Mouse (Mus musculus): Measurements from ENCODE around the gene Cd7. TPM values are rescaled to one million over a fixed set of nuclear protein-coding genes. Genes with fewer than 3 reads are reported as not detected.

The Cd7 gene
- total RNA-seq, 1 experiment: 0.27 TPM

DNA sequence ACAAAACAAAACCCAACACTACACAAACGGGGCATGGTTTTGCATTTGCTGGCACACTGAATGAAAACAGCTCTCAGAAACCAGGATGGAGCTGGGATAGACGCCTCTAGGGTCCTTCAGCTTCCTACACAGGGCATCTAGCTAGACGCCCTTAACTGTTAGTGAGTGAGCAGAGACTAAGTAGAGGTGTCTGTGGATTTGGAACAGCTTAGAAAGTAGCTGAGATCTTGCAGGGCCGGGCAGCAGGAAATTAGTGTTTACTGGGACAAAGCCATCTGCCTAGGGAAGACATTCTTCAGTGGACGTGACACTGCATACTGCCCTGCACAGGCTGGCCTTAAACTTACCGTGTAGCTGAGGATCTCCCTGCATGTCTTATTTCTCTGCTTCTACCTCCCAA is 23.7 kb downstream of the Cd7 start:
- Histone ChIP-seq H3K9ac (ENCODE audit: insufficient read depth, low read depth, low read length, poor library complexity, severe bottlenecking) (no peak overlapping the region), H3K4me3 (ENCODE audit: insufficient read depth in 1 of 2, low read depth in 1 of 2, low read length in 2 of 2, poor library complexity in 1 of 2, severe bottlenecking in 1 of 2) (no peak overlapping the region), H3K4me1 (ENCODE audit: control insufficient read depth in 2 of 2, insufficient read depth in 2 of 2, low read length in 2 of 2, poor library complexity in 1 of 2) (no peaks in the 10 kb centered on the region), H3K36me3 (ENCODE audit: control insufficient read depth, insufficient read depth, low read length, poor library complexity, severe bottlenecking) (no peaks in the 10 kb centered on the region), H3K9me3 (ENCODE audit: control insufficient read depth, insufficient read depth, low read depth, low read length) (no peaks in the 10 kb centered on the region), H3K27ac (ENCODE audit: insufficient read depth, low read depth, low read length, poor library complexity, severe bottlenecking) (no peak overlapping the region)
- TF ChIP-seq ZC3H11A (IDR thresholded peaks at IDR 0.05; ENCODE audit: borderline replicate concordance, low read depth, low read length) (no peak), HCFC1 (IDR thresholded peaks at IDR 0.05; ENCODE audit: borderline replicate concordance, insufficient read depth, low read length) (no peak)
- in situ Hi-C loops (cut with MboI; ENCODE audit: low sequenced_read_pairs in 2 of 2, unreplicated experiment in 2 of 2): no loop called here
- no peak for DNase-seq (ENCODE audit: low read depth, low spot score)

DNA sequence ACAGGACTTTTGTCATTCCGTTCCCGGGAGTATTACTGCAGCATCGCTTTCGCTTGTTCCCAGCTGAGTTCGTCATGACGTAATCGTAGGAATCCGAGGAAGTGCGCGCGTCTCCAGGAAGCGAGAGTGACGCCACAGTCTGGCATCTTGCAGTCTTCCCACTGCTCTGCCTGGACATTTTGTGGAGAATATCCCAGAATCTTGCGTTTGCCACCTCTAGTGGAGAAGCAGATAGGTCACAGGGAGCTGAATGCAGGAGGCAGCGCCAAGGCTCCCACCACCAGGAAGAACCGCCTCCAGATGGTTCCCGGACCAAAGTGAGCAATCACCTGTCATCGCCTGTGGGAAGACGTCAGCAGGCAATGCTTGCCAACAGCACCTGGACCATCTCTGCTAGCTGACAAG is 24.3 kb downstream of the Cd7 start:
- in situ Hi-C loops (cut with MboI; ENCODE audit: low sequenced_read_pairs in 2 of 2, unreplicated experiment in 2 of 2): no loop called here
- no peak overlapping the region for H3K27ac ChIP-seq (ENCODE audit: insufficient read depth, low read depth, low read length, poor library complexity, severe bottlenecking)
- H3K4me3 ChIP-seq (ENCODE audit: insufficient read depth in 1 of 2, low read depth in 1 of 2, low read length in 2 of 2, poor library complexity in 1 of 2, severe bottlenecking in 1 of 2): peak overlapping the region in 1 of 2 experiments; percentile 26; a peak in 1 of 4 replicates
- no peaks in the 10 kb centered on the region for H3K9me3 ChIP-seq (ENCODE audit: control insufficient read depth, insufficient read depth, low read depth, low read length)
- no peaks in the 10 kb centered on the region for H3K4me1 ChIP-seq (ENCODE audit: control insufficient read depth in 2 of 2, insufficient read depth in 2 of 2, low read length in 2 of 2, poor library complexity in 1 of 2)
- no peaks in the 10 kb centered on the region for H3K36me3 ChIP-seq (ENCODE audit: control insufficient read depth, insufficient read depth, low read length, poor library complexity, severe bottlenecking)
- H3K9ac ChIP-seq (ENCODE audit: insufficient read depth, low read depth, low read length, poor library complexity, severe bottlenecking): no peak overlapping the region
- TF ChIP-seq MAFK (IDR thresholded peaks at IDR 0.05; ENCODE audit: insufficient read depth, low read depth, low read length): no peak
- no peak for TF ChIP-seq CHD2 (IDR thresholded peaks at IDR 0.05; ENCODE audit: low read depth, low read length)
- no peak for TF ChIP-seq ZNF384 (IDR thresholded peaks at IDR 0.05; ENCODE audit: low read depth, low read length)
- no peak for TF ChIP-seq ZC3H11A (IDR thresholded peaks at IDR 0.05; ENCODE audit: borderline replicate concordance, low read depth, low read length)
- TF ChIP-seq HCFC1 (IDR thresholded peaks at IDR 0.05; ENCODE audit: borderline replicate concordance, insufficient read depth, low read length): no peak
- no peak for DNase-seq (ENCODE audit: low read depth, low spot score)

GRCm38 (mm10) chr11:121013656-121014055 is 25.6 kb downstream of the Cd7 start:
- no peak for DNase-seq (ENCODE audit: low read depth, low spot score)
- H3K9ac ChIP-seq (ENCODE audit: insufficient read depth, low read depth, low read length, poor library complexity, severe bottlenecking): no peak overlapping the region
- no peak overlapping the region for H3K27ac ChIP-seq (ENCODE audit: insufficient read depth, low read depth, low read length, poor library complexity, severe bottlenecking)
- in situ Hi-C loops (cut with MboI; ENCODE audit: low sequenced_read_pairs in 2 of 2, unreplicated experiment in 2 of 2): no loop called here
- H3K9me3 ChIP-seq (ENCODE audit: control insufficient read depth, insufficient read depth, low read depth, low read length): no peaks in the 10 kb centered on the region
- no peak overlapping the region for H3K4me3 ChIP-seq (ENCODE audit: insufficient read depth in 1 of 2, low read depth in 1 of 2, low read length in 2 of 2, poor library complexity in 1 of 2, severe bottlenecking in 1 of 2)
- H3K36me3 ChIP-seq (ENCODE audit: control insufficient read depth, insufficient read depth, low read length, poor library complexity, severe bottlenecking): no peaks in the 10 kb centered on the region
- no peak for TF ChIP-seq MAFK (IDR thresholded peaks at IDR 0.05; ENCODE audit: insufficient read depth, low read depth, low read length)
- no peak for TF ChIP-seq ZNF384 (IDR thresholded peaks at IDR 0.05; ENCODE audit: low read depth, low read length)
- no peak for TF ChIP-seq ZC3H11A (IDR thresholded peaks at IDR 0.05; ENCODE audit: borderline replicate concordance, low read depth, low read length)
- TF ChIP-seq HCFC1 (IDR thresholded peaks at IDR 0.05; ENCODE audit: borderline replicate concordance, insufficient read depth, low read length): no peak
- no peak for TF ChIP-seq CHD2 (IDR thresholded peaks at IDR 0.05; ENCODE audit: low read depth, low read length)
- no peaks in the 10 kb centered on the region for H3K4me1 ChIP-seq (ENCODE audit: control insufficient read depth in 2 of 2, insufficient read depth in 2 of 2, low read length in 2 of 2, poor library complexity in 1 of 2)

DNA sequence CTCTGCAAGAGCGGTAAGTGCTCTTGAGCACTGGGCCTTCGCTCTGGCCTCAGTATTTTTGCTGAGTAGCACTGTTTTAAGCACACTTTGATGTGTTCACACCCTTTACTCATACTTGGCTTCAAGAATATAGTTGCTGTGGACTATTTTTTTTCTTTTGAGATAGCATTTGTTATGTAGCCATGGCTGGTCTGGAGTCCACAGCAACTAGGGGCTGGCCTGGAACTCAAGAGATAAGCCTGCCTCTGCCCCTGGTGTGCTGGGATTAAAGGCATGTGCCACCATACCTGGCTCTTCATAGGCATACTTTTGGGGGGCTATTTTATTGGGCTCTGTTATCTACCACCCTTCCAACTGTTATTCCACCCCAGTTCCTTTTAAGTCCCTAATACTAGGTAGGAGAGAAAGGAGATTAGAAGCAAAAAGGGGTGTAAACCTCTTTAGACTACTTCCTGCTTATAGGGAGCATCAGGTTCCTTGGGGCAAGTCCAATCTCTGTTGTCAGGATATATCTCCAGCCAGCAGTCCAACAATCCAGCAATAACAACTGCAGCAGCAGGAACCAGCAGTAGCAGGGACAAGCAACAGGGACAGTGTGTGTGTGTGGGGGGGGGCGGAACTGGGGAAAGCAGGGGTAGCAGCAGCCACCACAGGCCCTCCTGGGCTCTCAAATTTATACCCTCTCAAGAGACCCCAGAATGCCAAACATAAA is 29.0 kb downstream of the Cd7 start:
- H3K4me3 ChIP-seq (ENCODE audit: insufficient read depth in 1 of 2, low read depth in 1 of 2, low read length in 2 of 2, poor library complexity in 1 of 2, severe bottlenecking in 1 of 2): no peak overlapping the region
- TF ChIP-seq ZC3H11A (IDR thresholded peaks at IDR 0.05; ENCODE audit: borderline replicate concordance, low read depth, low read length): no peak
- no peak for TF ChIP-seq MAFK (IDR thresholded peaks at IDR 0.05; ENCODE audit: insufficient read depth, low read depth, low read length)
- no peak for TF ChIP-seq ZNF384 (IDR thresholded peaks at IDR 0.05; ENCODE audit: low read depth, low read length)
- TF ChIP-seq CHD2 (IDR thresholded peaks at IDR 0.05; ENCODE audit: low read depth, low read length): no peak
- TF ChIP-seq HCFC1 (IDR thresholded peaks at IDR 0.05; ENCODE audit: borderline replicate concordance, insufficient read depth, low read length): no peak
- H3K4me1 ChIP-seq (ENCODE audit: control insufficient read depth in 2 of 2, insufficient read depth in 2 of 2, low read length in 2 of 2, poor library complexity in 1 of 2): no peaks in the 10 kb centered on the region
- no peak overlapping the region for H3K27ac ChIP-seq (ENCODE audit: insufficient read depth, low read depth, low read length, poor library complexity, severe bottlenecking)
- H3K9me3 ChIP-seq (ENCODE audit: control insufficient read depth, insufficient read depth, low read depth, low read length): no peaks in the 10 kb centered on the region
- H3K36me3 ChIP-seq (ENCODE audit: control insufficient read depth, insufficient read depth, low read length, poor library complexity, severe bottlenecking): no peaks in the 10 kb centered on the region
- no peak overlapping the region for H3K9ac ChIP-seq (ENCODE audit: insufficient read depth, low read depth, low read length, poor library complexity, severe bottlenecking)
- no peak for DNase-seq (ENCODE audit: low read depth, low spot score)
- in situ Hi-C loops (cut with MboI; ENCODE audit: low sequenced_read_pairs in 2 of 2, unreplicated experiment in 2 of 2): no loop called here

- no peak for DNase-seq (ENCODE audit: low read depth, low spot score)
- no peak overlapping the region for H3K4me3 ChIP-seq (ENCODE audit: insufficient read depth in 1 of 2, low read depth in 1 of 2, low read length in 2 of 2, poor library complexity in 1 of 2, severe bottlenecking in 1 of 2)
- in situ Hi-C loops (cut with MboI; ENCODE audit: low sequenced_read_pairs in 2 of 2, unreplicated experiment in 2 of 2): no loop called here
- TF ChIP-seq HCFC1 (IDR thresholded peaks at IDR 0.05; ENCODE audit: borderline replicate concordance, insufficient read depth, low read length): no peak
- no peak for TF ChIP-seq ZNF384 (IDR thresholded peaks at IDR 0.05; ENCODE audit: low read depth, low read length)
- no peak for TF ChIP-seq ZC3H11A (IDR thresholded peaks at IDR 0.05; ENCODE audit: borderline replicate concordance, low read depth, low read length)
- TF ChIP-seq CHD2 (IDR thresholded peaks at IDR 0.05; ENCODE audit: low read depth, low read length): no peak
- no peak for TF ChIP-seq MAFK (IDR thresholded peaks at IDR 0.05; ENCODE audit: insufficient read depth, low read depth, low read length)
- H3K9me3 ChIP-seq (ENCODE audit: control insufficient read depth, insufficient read depth, low read depth, low read length): no peaks in the 10 kb centered on the region
- H3K36me3 ChIP-seq (ENCODE audit: control insufficient read depth, insufficient read depth, low read length, poor library complexity, severe bottlenecking): no peaks in the 10 kb centered on the region
- H3K27ac ChIP-seq (ENCODE audit: insufficient read depth, low read depth, low read length, poor library complexity, severe bottlenecking): no peak overlapping the region
- no peaks in the 10 kb centered on the region; a peak in 1 of 4 replicates for H3K4me1 ChIP-seq (ENCODE audit: control insufficient read depth in 2 of 2, insufficient read depth in 2 of 2, low read length in 2 of 2, poor library complexity in 1 of 2)
- H3K9ac ChIP-seq (ENCODE audit: insufficient read depth, low read depth, low read length, poor library complexity, severe bottlenecking): no peak overlapping the region
Observed at GRCm38 (mm10) chr11:121006184-121006583, 33.0 kb downstream of the Cd7 start.

All from ES-E14 (cell line).